Mouse (Mus musculus) E14TG2a.4 (cell line): ENCODE data around the gene Ankrd33.

Experiments used
- CTCF ChIP-seq: conservative IDR thresholded peaks from 2 replicates; pipeline ENCODE4 v1.5.1; 2014; ENCODE audit warnings: low read length
- NANOG ChIP-seq: IDR thresholded peaks from 2 replicates; pipeline ENCODE4 v1.6.1; 2014; ENCODE audit warnings: borderline replicate concordance, low read length, mixed read lengths
- POU5F1 ChIP-seq: IDR thresholded peaks from 2 replicates; pipeline ENCODE4 v1.6.1; 2014; ENCODE audit warnings: low read length, borderline replicate concordance

- TF ChIP-seq CTCF (no peak), NANOG (no peak), POU5F1 (no peak)
Measured at GRCm38 (mm10) chr15:101092829-101093648, 22.5 kb upstream of the Ankrd33 start.
